Mouse (Mus musculus) forebrain, embryonic 14.5 days (tissue): ENCODE measurements around the gene Hist1h2af. TPM values are rescaled to one million over a fixed set of nuclear protein-coding genes. Genes with fewer than 3 reads are reported as not detected.
A peak's percentile ranks its signal among the peaks of the same experiment; 100 is the strongest.

Experiments
- ATAC-seq: fragments of 200-750 bp; cut with Nextera tagmentation; 2 replicates; pipeline ENCODE4 v1.8.0; 2017; ENCODE audit warnings: mild to moderate bottlenecking, moderate library complexity
- DNase-seq: peaks from one replicate; pipeline ENCODE4 v3.0.0-alpha.2; 2015; ENCODE audit warnings: low spot score
- H3K27ac ChIP-seq: fragments of 300-500 bp; sonication (generic); 2 replicates; pipeline ENCODE4 v1.5.1; 2014; ENCODE audit warnings: low read depth, mild to moderate bottlenecking, control low read depth, low read length, moderate library complexity
- H3K27me3 ChIP-seq: fragments of 300-500 bp; sonication (generic); replicated peaks from 2 replicates; pipeline ENCODE4 v1.6.1; 2014; ENCODE audit warnings: low read length, control low read depth, mixed read lengths; ENCODE audit not compliant: control insufficient read depth, insufficient read depth
- H3K36me3 ChIP-seq: fragments of 300-500 bp; sonication (generic); 2 replicates; pipeline ENCODE4 v1.6.1; 2014; ENCODE audit warnings: low read length, control low read depth; ENCODE audit not compliant: control insufficient read depth, insufficient read depth
- H3K4me1 ChIP-seq: fragments of 300-500 bp; sonication (generic); 2 replicates; pipeline ENCODE4 v1.6.1; 2014; ENCODE audit warnings: antibody characterized with exemption, low read length, control low read depth; ENCODE audit not compliant: control insufficient read depth, insufficient read depth
- H3K4me2 ChIP-seq: fragments of 300-500 bp; sonication (generic); 2 replicates; pipeline ENCODE4 v1.6.1; 2014; ENCODE audit warnings: mild to moderate bottlenecking, control low read depth, low read length
- H3K4me3 ChIP-seq: fragments of 300-500 bp; sonication (generic); 2 replicates; pipeline ENCODE4 v1.5.1; 2014; ENCODE audit warnings: low read depth, low read length, control low read depth
- H3K9ac ChIP-seq: fragments of 300-500 bp; sonication (generic); 2 replicates; pipeline ENCODE4 v1.6.1; 2014; ENCODE audit warnings: mild to moderate bottlenecking, low read length, control low read depth, moderate library complexity
- H3K9me3 ChIP-seq: fragments of 300-500 bp; sonication (generic); replicated peaks from 2 replicates; pipeline ENCODE4 v1.6.1; 2016; ENCODE audit warnings: low read length, control low read depth, mixed read lengths; ENCODE audit not compliant: control insufficient read depth
- WGBS: fragments of 180-500 bp; shearing (Covaris S2); extraction: QIAGEN DNeasy Blood & Tissue Kit; methylation state at CpG from one replicate; pipeline ENCODE4 v1.1.7; 2014; 5-methylcytosine and 5-hydroxymethylcytosine counted together
- polyA plus RNA-seq: library from polyadenylated mRNA; unstranded; fragments of >200 nt; fragmentation: Nextera tagmentation; extraction: Ambion mirVana; gene quantifications from 2 replicates; pipeline ENCODE4 v1.2.1, GENCODE M21; 2014

The Hist1h2af gene
- polyA plus RNA-seq, 1 experiment from 2014 or later, result 4.4 TPM

- ATAC-seq, result peak; percentile 4; the same call in 1 of the 2 replicates
- no peak overlapping the region for H3K27ac ChIP-seq
These were observed 15.5 kb upstream of the Hist1h2af start for GRCm38 (mm10) chr13:23518295-23518603.

GRCm38 (mm10) chr13:23518885-23519284 is 14.8 kb upstream of the Hist1h2af start:
- Histone ChIP-seq H3K4me1 (no peaks in the 10 kb centered on the region), H3K4me3 (peak overlapping the region; percentile 43), H3K36me3 (no peaks in the 10 kb centered on the region), H3K27ac (no peak overlapping the region), H3K9ac (peak overlapping the region; percentile 32; the same call in 1 of the 2 replicates), H3K27me3 (no peaks in the 10 kb centered on the region), H3K9me3 (no peaks in the 10 kb centered on the region), H3K4me2 (peak overlapping the region; percentile 78)
- DNase-seq, result peak; percentile 85
- ATAC-seq, result peak; percentile 33; the same call in 1 of the 2 replicates
- WGBS, result 0% methylated on average over 6 of the region's 6 CpGs

More at GRCm38 (mm10) chr13:23518295-23518603, 15.5 kb upstream of the Hist1h2af start:
- H3K4me3 ChIP-seq, result peak overlapping the region; percentile 43
- peak overlapping the region; percentile 78 for H3K4me2 ChIP-seq
- H3K9ac ChIP-seq, result 0 out of 2 replicates have a peak overlapping the region, but pooled peaks have one; percentile 37
- H3K9me3 ChIP-seq, result no peaks in the 10 kb centered on the region
- no peaks in the 10 kb centered on the region for H3K36me3 ChIP-seq
- WGBS, result under 1% methylated on average over 6 of the region's 6 CpGs
- H3K27me3 ChIP-seq, result no peaks in the 10 kb centered on the region
- no peak for DNase-seq
- H3K4me1 ChIP-seq, result no peaks in the 10 kb centered on the region

- under 1% methylated on average over 10 of the region's 10 CpGs for WGBS
- Histone ChIP-seq H3K4me3 (peak overlapping the region; percentile 43), H3K27ac (no peak overlapping the region), H3K4me2 (peak overlapping the region; percentile 78), H3K27me3 (no peaks in the 10 kb centered on the region), H3K4me1 (no peaks in the 10 kb centered on the region), H3K36me3 (no peaks in the 10 kb centered on the region), H3K9ac (peak overlapping the region; percentile 32; the same call in 1 of the 2 replicates), H3K9me3 (no peaks in the 10 kb centered on the region)
- ATAC-seq, result peak; percentile 25; the same call in 1 of the 2 replicates
- DNase-seq, result peak; percentile 87
These were observed 14.3 kb upstream of the Hist1h2af start for GRCm38 (mm10) chr13:23519416-23519815.

GRCm38 (mm10) chr13:23521703-23522102 is 12.0 kb upstream of the Hist1h2af start:
- no peaks in the 10 kb centered on the region for H3K36me3 ChIP-seq
- under 1% methylated on average over 14 of the region's 14 CpGs for WGBS
- DNase-seq (peak; percentile 73), ATAC-seq (no peak)
- H3K4me3 ChIP-seq, result no peak overlapping the region
- H3K9ac ChIP-seq, result no peak overlapping the region
- H3K4me2 ChIP-seq, result peak overlapping the region; percentile 6; the same call in 1 of the 2 replicates
- H3K27ac ChIP-seq, result no peak overlapping the region
- no peaks in the 10 kb centered on the region for H3K27me3 ChIP-seq
- H3K9me3 ChIP-seq, result no peaks in the 10 kb centered on the region
- H3K4me1 ChIP-seq, result no peaks in the 10 kb centered on the region

- H3K27me3 ChIP-seq, result no peaks in the 10 kb centered on the region
- H3K4me2 ChIP-seq, result no peak overlapping the region
- WGBS, result 44% methylated on average over 5 of the region's 5 CpGs
- H3K36me3 ChIP-seq, result no peaks in the 10 kb centered on the region
- no peaks in the 10 kb centered on the region for H3K9me3 ChIP-seq
- DNase-seq (no peak), ATAC-seq (no peak)
- no peak overlapping the region for H3K4me3 ChIP-seq
- H3K4me1 ChIP-seq, result peaks cover under 1% of the 10 kb centered on the region
- H3K9ac ChIP-seq, result no peak overlapping the region
- H3K27ac ChIP-seq, result no peak overlapping the region
These were observed 9.7 kb upstream of the Hist1h2af start for GRCm38 (mm10) chr13:23523976-23524375.

GRCm38 (mm10) chr13:23524654-23525053 is 9.1 kb upstream of the Hist1h2af start:
- 8% methylated on average over 5 of the region's 5 CpGs for WGBS
- H3K36me3 ChIP-seq, result no peaks in the 10 kb centered on the region
- DNase-seq (peak; percentile 92), ATAC-seq (peak; percentile 33; the same call in 1 of the 2 replicates)
- H3K27ac ChIP-seq, result no peak overlapping the region
- no peak overlapping the region for H3K4me2 ChIP-seq
- peaks cover 4% of the 10 kb centered on the region for H3K4me1 ChIP-seq
- no peak overlapping the region for H3K9ac ChIP-seq
- H3K27me3 ChIP-seq, result no peaks in the 10 kb centered on the region
- no peaks in the 10 kb centered on the region for H3K9me3 ChIP-seq
- no peak overlapping the region for H3K4me3 ChIP-seq

- 2% methylated on average over 10 of the region's 10 CpGs for WGBS
These were observed 7.8 kb upstream of the Hist1h2af start for GRCm38 (mm10) chr13:23525901-23526300.

GRCm38 (mm10) chr13:23526312-23526711 is 7.4 kb upstream of the Hist1h2af start:
- under 1% methylated on average over 17 of the region's 17 CpGs for WGBS
- Histone ChIP-seq H3K9ac (peak overlapping the region; percentile 58; the same call in 1 of the 2 replicates), H3K4me1 (peaks cover 6% of the 10 kb centered on the region), H3K4me2 (peak overlapping the region; percentile 53), H3K36me3 (no peaks in the 10 kb centered on the region), H3K27me3 (no peaks in the 10 kb centered on the region), H3K9me3 (no peaks in the 10 kb centered on the region), H3K27ac (peak overlapping the region; percentile 53; the same call in 1 of the 2 replicates), H3K4me3 (peak overlapping the region; percentile 40)
- DNase-seq (peak; percentile 97), ATAC-seq (peak; percentile 50)

More at GRCm38 (mm10) chr13:23525901-23526300, 7.8 kb upstream of the Hist1h2af start:
- Histone ChIP-seq H3K4me2 (peak overlapping the region; percentile 53), H3K36me3 (no peaks in the 10 kb centered on the region), H3K4me3 (peak overlapping the region; percentile 40), H3K9me3 (no peaks in the 10 kb centered on the region), H3K27me3 (no peaks in the 10 kb centered on the region), H3K9ac (peak overlapping the region; percentile 58; the same call in 1 of the 2 replicates), H3K27ac (no peak overlapping the region), H3K4me1 (peaks cover 6% of the 10 kb centered on the region)
- DNase-seq (no peak), ATAC-seq (no peak)

GRCm38 (mm10) chr13:23529005-23529404 is 4.7 kb upstream of the Hist1h2af start:
- H3K9me3 ChIP-seq, result no peaks in the 10 kb centered on the region
- 82% methylated on average over 5 of the region's 5 CpGs for WGBS
- no peak overlapping the region for H3K27ac ChIP-seq
- no peak overlapping the region for H3K4me3 ChIP-seq
- peaks cover 19% of the 10 kb centered on the region for H3K4me1 ChIP-seq
- no peaks in the 10 kb centered on the region for H3K36me3 ChIP-seq
- no peaks in the 10 kb centered on the region for H3K27me3 ChIP-seq
- 0 out of 2 replicates have a peak overlapping the region, but pooled peaks have one; percentile 7 for H3K4me2 ChIP-seq
- no peak overlapping the region for H3K9ac ChIP-seq
- no peak for DNase-seq
- ATAC-seq, result no peak
